18 mouse cellular contexts compared by ENCODE assay signal in the genomic region with DNA sequence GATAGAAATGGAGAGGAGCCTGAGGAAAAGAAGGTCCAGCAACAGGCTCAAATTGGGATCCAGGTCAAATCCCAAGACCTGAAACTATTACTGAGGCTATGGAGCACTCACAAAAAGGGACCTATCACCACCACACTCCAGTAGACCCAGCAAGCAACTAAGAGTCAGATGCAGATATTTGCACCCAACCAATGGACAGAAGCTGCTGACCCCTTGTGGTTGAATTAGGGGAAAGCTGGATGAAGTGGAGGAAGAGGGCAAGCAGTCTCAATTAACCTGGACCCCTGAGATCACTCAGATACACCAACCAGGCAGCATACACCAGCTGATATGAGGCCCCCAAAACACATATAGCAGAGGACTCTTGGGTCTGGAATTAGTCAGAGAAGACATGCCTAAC.
DNase-seq lines count a peak whose midpoint lies in the region; ATAC-seq and TF ChIP-seq lines count a peak whose summit lies in the region.
"Had no signal": no experiment of that assay in that cellular context is flagged by ENCODE, and none has a peak within 500 bp of the region (broad histone marks: within the 10 kb centered on the region; RNA-seq: fewer than 3 reads in every experiment).

No protein-coding gene starts in this region.

- TF ChIP-seq POLR2A in MEL (IDR thresholded peaks at IDR 0.05; ENCODE audit: control insufficient read depth in 1 of 2, insufficient read depth in 1 of 2, low read depth in 1 of 2, low read length in 2 of 2, poor library complexity in 1 of 2): no peak

- no peaks in the 10 kb centered on the region for H3K36me3 ChIP-seq in hindbrain, embryonic 11.5 days (ENCODE audit: control insufficient read depth, insufficient read depth, low read length)
- no peaks in the 10 kb centered on the region for H3K36me3 ChIP-seq in hindbrain, embryonic 12.5 days
- no peaks in the 10 kb centered on the region for H3K36me3 ChIP-seq in midbrain, embryonic 11.5 days (ENCODE audit: control insufficient read depth, insufficient read depth, low read length)
- H3K36me3 ChIP-seq in midbrain, embryonic 16.5 days (ENCODE audit: control insufficient read depth, insufficient read depth, low read length): no peaks in the 10 kb centered on the region
- H3K36me3 ChIP-seq in MEL (ENCODE audit: control insufficient read depth in 1 of 2, insufficient read depth in 2 of 2, low read length in 2 of 2): no peaks in the 10 kb centered on the region
- no peaks in the 10 kb centered on the region for H3K36me3 ChIP-seq in neural tube, embryonic 15.5 days
- H3K36me3 ChIP-seq: heart, embryonic 15.5 days; midbrain, embryonic 13.5 days; neural tube, embryonic 13.5 days had no signal

- H3K9ac ChIP-seq in hindbrain, embryonic 11.5 days (ENCODE audit: low read depth, low read length): no peak overlapping the region
- H3K9ac ChIP-seq in hindbrain, embryonic 12.5 days: no peak overlapping the region
- no peak overlapping the region for H3K9ac ChIP-seq in midbrain, embryonic 11.5 days (ENCODE audit: low read length)
- H3K9ac ChIP-seq in midbrain, embryonic 16.5 days (ENCODE audit: low read depth, low read length): no peak overlapping the region
- no peak overlapping the region for H3K9ac ChIP-seq in MEL (ENCODE audit: control insufficient read depth, low read depth, low read length, poor library complexity, severe bottlenecking)
- H3K9ac ChIP-seq in neural tube, embryonic 15.5 days (replicated peaks): no peak overlapping the region
- H3K9ac ChIP-seq: heart, embryonic 15.5 days; liver, embryonic 14.5 days; midbrain, embryonic 13.5 days; neural tube, embryonic 13.5 days had no signal

- H3K4me3 ChIP-seq in hindbrain, embryonic 11.5 days (ENCODE audit: low read depth, low read length): no peak overlapping the region
- no peak overlapping the region for H3K4me3 ChIP-seq in hindbrain, embryonic 12.5 days
- no peak overlapping the region for H3K4me3 ChIP-seq in midbrain, embryonic 11.5 days (ENCODE audit: low read depth, low read length)
- H3K4me3 ChIP-seq in midbrain, embryonic 16.5 days (ENCODE audit: low read depth, low read length): no peak overlapping the region
- H3K4me3 ChIP-seq in MEL (ENCODE audit: control insufficient read depth in 1 of 2, insufficient read depth in 1 of 2, low read depth in 2 of 2, low read length in 2 of 2): no peak overlapping the region
- H3K4me3 ChIP-seq in neural tube, embryonic 15.5 days (replicated peaks): no peak overlapping the region
- H3K4me3 ChIP-seq: heart, embryonic 15.5 days; midbrain, embryonic 13.5 days; neural tube, embryonic 13.5 days had no signal

- H3K4me2 ChIP-seq in hindbrain, embryonic 11.5 days (replicated peaks; ENCODE audit: low read depth, low read length): no peak overlapping the region
- H3K4me2 ChIP-seq in hindbrain, embryonic 12.5 days (replicated peaks): no peak overlapping the region
- H3K4me2 ChIP-seq in midbrain, embryonic 11.5 days: no peak overlapping the region
- H3K4me2 ChIP-seq in midbrain, embryonic 16.5 days (ENCODE audit: low read length): no peak overlapping the region
- no peak overlapping the region for H3K4me2 ChIP-seq in neural tube, embryonic 15.5 days
- H3K4me2 ChIP-seq: heart, embryonic 15.5 days; midbrain, embryonic 13.5 days; neural tube, embryonic 13.5 days had no signal

- DNase-seq in hindbrain, embryonic 11.5 days (ENCODE audit: low spot score): peak; percentile 2
- no peak for DNase-seq in midbrain, embryonic 11.5 days (ENCODE audit: low spot score, missing footprints)
- peak; percentile 24 for DNase-seq in MEL (ENCODE audit: low read depth, low spot score)
- DNase-seq: cerebellum, adult 2 months; embryo, embryonic 11 days; kidney, postnatal 14 days; layer of hippocampus, postnatal 36 days; lung, postnatal 36 days had no signal

- no peaks in the 10 kb centered on the region for H3K9me3 ChIP-seq in hindbrain, embryonic 11.5 days (ENCODE audit: control insufficient read depth, low read length)
- H3K9me3 ChIP-seq in hindbrain, embryonic 12.5 days (replicated peaks): no peaks in the 10 kb centered on the region
- H3K9me3 ChIP-seq in midbrain, embryonic 11.5 days (ENCODE audit: control insufficient read depth, low read length): no peaks in the 10 kb centered on the region
- H3K9me3 ChIP-seq in midbrain, embryonic 16.5 days (replicated peaks; ENCODE audit: control insufficient read depth, low read length, poor library complexity, severe bottlenecking): no peaks in the 10 kb centered on the region
- no peaks in the 10 kb centered on the region for H3K9me3 ChIP-seq in MEL (replicated peaks; ENCODE audit: insufficient read depth, low read length)
- H3K9me3 ChIP-seq in neural tube, embryonic 15.5 days (replicated peaks): no peaks in the 10 kb centered on the region
- H3K9me3 ChIP-seq: heart, embryonic 15.5 days; midbrain, embryonic 13.5 days; neural tube, embryonic 13.5 days had no signal

- H3K79me2 ChIP-seq in MEL (ENCODE audit: control insufficient read depth, insufficient read depth, low read length, poor library complexity): no peaks in the 10 kb centered on the region

- H3K4me1 ChIP-seq in hindbrain, embryonic 11.5 days (replicated peaks; ENCODE audit: control insufficient read depth, insufficient read depth, low read length): no peaks in the 10 kb centered on the region
- no peaks in the 10 kb centered on the region for H3K4me1 ChIP-seq in hindbrain, embryonic 12.5 days
- H3K4me1 ChIP-seq in midbrain, embryonic 11.5 days (ENCODE audit: control insufficient read depth, insufficient read depth, low read length): no peaks in the 10 kb centered on the region
- no peaks in the 10 kb centered on the region for H3K4me1 ChIP-seq in midbrain, embryonic 16.5 days (ENCODE audit: control insufficient read depth, insufficient read depth, low read length)
- no peaks in the 10 kb centered on the region for H3K4me1 ChIP-seq in MEL (ENCODE audit: control insufficient read depth in 1 of 2, insufficient read depth in 2 of 2, low read length in 2 of 2)
- no peaks in the 10 kb centered on the region for H3K4me1 ChIP-seq in neural tube, embryonic 15.5 days
- H3K4me1 ChIP-seq: heart, embryonic 15.5 days; midbrain, embryonic 13.5 days; neural tube, embryonic 13.5 days had no signal

- TF ChIP-seq RAD21 in MEL (IDR thresholded peaks at IDR 0.05; ENCODE audit: low read depth, low read length): peak; percentile 56

- TF ChIP-seq EP300 in MEL (IDR thresholded peaks at IDR 0.05; ENCODE audit: low read depth in 1 of 2, low read length in 2 of 2): no peak

- no peak overlapping the region for H3K27ac ChIP-seq in hindbrain, embryonic 11.5 days (ENCODE audit: low read depth, low read length)
- H3K27ac ChIP-seq in hindbrain, embryonic 12.5 days: no peak overlapping the region
- H3K27ac ChIP-seq in midbrain, embryonic 11.5 days (ENCODE audit: low read depth, low read length): no peak overlapping the region
- no peak overlapping the region for H3K27ac ChIP-seq in midbrain, embryonic 16.5 days (ENCODE audit: low read length)
- no peak overlapping the region for H3K27ac ChIP-seq in MEL (ENCODE audit: control insufficient read depth, low read depth, low read length)
- H3K27ac ChIP-seq in neural tube, embryonic 15.5 days (replicated peaks): no peak overlapping the region
- H3K27ac ChIP-seq: heart, embryonic 15.5 days; liver, embryonic 14.5 days; midbrain, embryonic 13.5 days; neural tube, embryonic 13.5 days had no signal

- no peak for ATAC-seq in hindbrain, embryonic 11.5 days (ENCODE audit: low FRiP score)
- ATAC-seq in hindbrain, embryonic 12.5 days (ENCODE audit: low FRiP score): no peak
- ATAC-seq in midbrain, embryonic 11.5 days (ENCODE audit: low FRiP score): peak; percentile 19; the same call in 1 of the 2 replicates
- no peak for ATAC-seq in midbrain, embryonic 16.5 days
- ATAC-seq in erythroid progenitor cell, adult 5-6 weeks (replicated peaks; ENCODE audit: low FRiP score, poor library complexity, severe bottlenecking): no peak
- ATAC-seq in neural tube, embryonic 15.5 days (ENCODE audit: low FRiP score): no peak
- ATAC-seq: activated CD4-positive, CD25-positive, alpha-beta regulatory T cell, adult 4 months; midbrain, embryonic 13.5 days had no signal

- peak; percentile 13 to 57 (median 19); a peak in 4 of 6 replicates for TF ChIP-seq CTCF in MEL (IDR thresholded peaks at IDR 0.05 in 2 of 3, conservative IDR thresholded peaks at IDR 0.05 in 1 of 3; ENCODE audit: control insufficient read depth in 1 of 3, insufficient read depth in 1 of 3, low read depth in 2 of 3, low read length in 3 of 3, poor library complexity in 1 of 3, severe bottlenecking in 1 of 3)

- H3K27me3 ChIP-seq in hindbrain, embryonic 11.5 days (ENCODE audit: control insufficient read depth, insufficient read depth, low read length): no peaks in the 10 kb centered on the region
- H3K27me3 ChIP-seq in hindbrain, embryonic 12.5 days: no peaks in the 10 kb centered on the region
- no peaks in the 10 kb centered on the region for H3K27me3 ChIP-seq in midbrain, embryonic 11.5 days (ENCODE audit: control insufficient read depth, insufficient read depth, low read length)
- H3K27me3 ChIP-seq in midbrain, embryonic 16.5 days (ENCODE audit: control insufficient read depth, insufficient read depth, low read depth, low read length): no peaks in the 10 kb centered on the region
- H3K27me3 ChIP-seq in MEL (ENCODE audit: control insufficient read depth in 1 of 2, insufficient read depth in 2 of 2, low read length in 2 of 2): no peaks in the 10 kb centered on the region
- no peaks in the 10 kb centered on the region for H3K27me3 ChIP-seq in neural tube, embryonic 15.5 days (replicated peaks)
- H3K27me3 ChIP-seq: CH12.LX; heart, embryonic 15.5 days; midbrain, embryonic 13.5 days; neural tube, embryonic 13.5 days had no signal

TF ChIP-seq in MEL, 35 proteins besides CTCF, POLR2A, EP300 and RAD21:
- no peak for TF ChIP-seq ZKSCAN1 (IDR thresholded peaks at IDR 0.05; ENCODE audit: low read depth, low read length)
- no peak for TF ChIP-seq CHD2 (IDR thresholded peaks at IDR 0.05; ENCODE audit: low read length)
- TF ChIP-seq SMC3 (IDR thresholded peaks at IDR 0.05; ENCODE audit: low read depth, low read length): peak; percentile 76
- no peak for TF ChIP-seq USF2 (IDR thresholded peaks at IDR 0.05; ENCODE audit: borderline replicate concordance in 1 of 2, insufficient read depth in 1 of 2, low read depth in 1 of 2, low read length in 2 of 2)
- peak; percentile 52 for TF ChIP-seq ZC3H11A (IDR thresholded peaks at IDR 0.05; ENCODE audit: low read depth, low read length)
- no peak for TF ChIP-seq BHLHE40 (IDR thresholded peaks at IDR 0.05; ENCODE audit: borderline replicate concordance, low read depth, low read length)
- TF ChIP-seq UBTF (IDR thresholded peaks at IDR 0.05; ENCODE audit: borderline replicate concordance, insufficient read depth, low read depth, low read length): no peak
- TF ChIP-seq HCFC1 (IDR thresholded peaks at IDR 0.05; ENCODE audit: low read depth, low read length): no peak
